Mouse (Mus musculus): ENCODE results near the gene Olfr311. TPM values are rescaled to one million over a fixed set of nuclear protein-coding genes. Genes with fewer than 3 reads are reported as not detected.
"Not testable (repeated sequence)": the region's sequence is repeated elsewhere in the genome, so short reads cannot be mapped to it uniquely, and the experiment has no call there.

Gene Olfr311
- total and polyA plus RNA-seq, 3 experiments = not detected

DNA sequence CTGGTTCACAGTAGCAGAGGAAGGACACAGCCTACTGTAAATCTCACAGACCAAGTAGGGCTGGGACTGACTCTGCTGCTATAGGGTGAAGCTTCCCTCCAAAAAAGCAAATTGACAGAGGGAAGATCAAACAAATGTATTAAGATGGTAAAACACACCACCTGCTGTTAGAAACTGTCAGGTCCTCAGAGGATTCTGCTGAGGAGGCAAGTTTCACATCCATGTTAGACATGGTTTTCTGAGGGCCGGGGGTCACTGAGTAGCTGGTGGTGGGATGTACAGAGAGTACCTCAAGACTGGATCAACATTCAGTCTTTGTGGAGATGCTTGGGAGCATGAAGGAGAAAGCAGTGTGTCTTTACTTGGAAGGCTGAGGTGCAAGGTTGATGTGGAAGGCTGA is 23.4 kb upstream of the Olfr311 start:
- no peak for DNase-seq (ENCODE audit: low read depth, low spot score)
- Histone ChIP-seq H3K9ac (ENCODE audit: control insufficient read depth, low read depth, low read length, poor library complexity, severe bottlenecking) (no peak overlapping the region), H3K27ac (ENCODE audit: control insufficient read depth, low read depth, low read length) (no peak overlapping the region), H3K36me3 (ENCODE audit: control insufficient read depth in 1 of 2, insufficient read depth in 2 of 2, low read length in 2 of 2) (no peaks in the 10 kb centered on the region), H3K27me3 (ENCODE audit: control insufficient read depth in 1 of 2, insufficient read depth in 2 of 2, low read length in 2 of 2) (peaks cover 7 to 16% of the 10 kb centered on the region in 2 experiments), H3K4me1 (ENCODE audit: control insufficient read depth in 1 of 2, insufficient read depth in 2 of 2, low read length in 2 of 2) (no peaks in the 10 kb centered on the region), H3K9me3 (replicated peaks; ENCODE audit: insufficient read depth, low read length) (no peaks in the 10 kb centered on the region), H3K79me2 (ENCODE audit: control insufficient read depth, insufficient read depth, low read length, poor library complexity) (no peaks in the 10 kb centered on the region), H3K4me3 (ENCODE audit: control insufficient read depth in 1 of 2, insufficient read depth in 1 of 2, low read depth in 2 of 2, low read length in 2 of 2) (no peak overlapping the region)
- TF ChIP-seq MAX (IDR thresholded peaks at IDR 0.05; ENCODE audit: low read length) (no peak), MAFK (IDR thresholded peaks at IDR 0.05; ENCODE audit: borderline replicate concordance, low read depth, low read length) (no peak), CHD2 (IDR thresholded peaks at IDR 0.05; ENCODE audit: low read length) (no peak), BHLHE40 (IDR thresholded peaks at IDR 0.05; ENCODE audit: borderline replicate concordance, low read depth, low read length) (no peak), CHD1 (IDR thresholded peaks at IDR 0.05; ENCODE audit: low read depth, low read length) (no peak), GABPA (IDR thresholded peaks at IDR 0.05; ENCODE audit: low read depth, low read length) (no peak), UBTF (IDR thresholded peaks at IDR 0.05; ENCODE audit: borderline replicate concordance, insufficient read depth, low read depth, low read length) (no peak), POLR2AphosphoS5 (IDR thresholded peaks at IDR 0.05; ENCODE audit: borderline replicate concordance, low read depth, low read length) (no peak), KAT2A (conservative IDR thresholded peaks at IDR 0.05; ENCODE audit: low read depth, low read length) (no peak), RCOR1 (IDR thresholded peaks at IDR 0.05; ENCODE audit: low read depth, low read length) (no peak), ELF1 (IDR thresholded peaks at IDR 0.05; ENCODE audit: low read depth, low read length) (no peak), SIN3A (IDR thresholded peaks at IDR 0.05; ENCODE audit: low read length) (no peak), EP300 (IDR thresholded peaks at IDR 0.05; ENCODE audit: low read depth in 1 of 2, low read length in 2 of 2) (no peak), RAD21 (IDR thresholded peaks at IDR 0.05; ENCODE audit: low read depth, low read length) (no peak), POLR2A (IDR thresholded peaks at IDR 0.05; ENCODE audit: control insufficient read depth in 1 of 2, insufficient read depth in 1 of 2, low read depth in 1 of 2, low read length in 2 of 2, poor library complexity in 1 of 2) (no peak), JUND (IDR thresholded peaks at IDR 0.05; ENCODE audit: low read depth, low read length) (no peak), USF1 (IDR thresholded peaks at IDR 0.05; ENCODE audit: low read depth, low read length) (no peak)

DNA sequence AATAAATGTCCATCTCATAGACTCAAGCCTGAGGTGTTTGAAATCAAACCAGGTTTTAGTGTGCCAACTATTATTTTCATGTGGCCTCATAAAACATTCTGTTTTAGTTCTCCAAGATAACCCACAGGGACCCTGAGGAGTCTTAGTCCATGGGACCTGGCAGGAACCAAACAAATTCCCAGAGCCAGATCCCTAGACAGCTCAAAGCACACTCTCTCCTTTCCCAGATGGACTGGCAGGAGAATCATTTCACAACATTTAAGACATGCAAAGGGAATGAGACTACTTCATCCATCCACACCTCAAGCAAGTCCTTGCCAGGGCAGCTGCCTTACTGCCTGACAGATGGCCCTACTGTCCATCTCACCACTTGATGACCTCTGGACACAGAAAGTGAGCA is 10.1 kb upstream of the Olfr311 start, which contains the start of gene Olfr312:
Gene Olfr312 (plus strand): TSS at position 301 of the 400 bp plus-strand sequence.
- not testable (repeated sequence) for H3K36me3 ChIP-seq (ENCODE audit: control insufficient read depth in 1 of 2, insufficient read depth in 2 of 2, low read length in 2 of 2); H3K4me1 ChIP-seq (ENCODE audit: control insufficient read depth in 1 of 2, insufficient read depth in 2 of 2, low read length in 2 of 2); H3K27ac ChIP-seq (ENCODE audit: control insufficient read depth, low read depth, low read length); DNase-seq (ENCODE audit: low read depth, low spot score); H3K9ac ChIP-seq (ENCODE audit: control insufficient read depth, low read depth, low read length, poor library complexity, severe bottlenecking); H3K9me3 ChIP-seq (replicated peaks; ENCODE audit: insufficient read depth, low read length); H3K79me2 ChIP-seq (ENCODE audit: control insufficient read depth, insufficient read depth, low read length, poor library complexity); H3K4me3 ChIP-seq (ENCODE audit: control insufficient read depth in 1 of 2, insufficient read depth in 1 of 2, low read depth in 2 of 2, low read length in 2 of 2)
- H3K27me3 ChIP-seq (ENCODE audit: control insufficient read depth in 1 of 2, insufficient read depth in 2 of 2, low read length in 2 of 2) = peaks cover 6 to 13% of the 10 kb centered on the region in 2 experiments

Measured in MEL (cell line).